Mouse (Mus musculus): Measurements from ENCODE around the gene Slc24a3. TPM values are rescaled to one million over a fixed set of nuclear protein-coding genes. Genes with fewer than 3 reads are reported as not detected.

Gene Slc24a3
- total and polyA plus RNA-seq, 2 experiments, result 0.09 to 0.33 TPM

GRCm38 (mm10) chr2:145684891-145685290 lies 517.3 kb downstream of the Slc24a3 start:
- Histone ChIP-seq H3K27me3 (ENCODE audit: control insufficient read depth, insufficient read depth, low read length) (no peaks in the 10 kb centered on the region), H3K79me2 (ENCODE audit: control insufficient read depth, insufficient read depth, low read length) (peaks cover 24% of the 10 kb centered on the region; the same call in 1 of the 2 replicates), H3K36me3 (ENCODE audit: control insufficient read depth, insufficient read depth, low read length) (no peaks in the 10 kb centered on the region), H3K27ac (replicated peaks; ENCODE audit: insufficient read depth, low read depth, low read length) (no peak overlapping the region), H3K4me3 (ENCODE audit: insufficient read depth, low read depth, low read length) (no peak overlapping the region), H3K4me1 (ENCODE audit: control insufficient read depth, insufficient read depth, low read length) (peaks cover 13% of the 10 kb centered on the region), H3K9ac (ENCODE audit: low read depth, low read length) (no peak overlapping the region)
- DNase-seq (ENCODE audit: extremely low read depth, low read depth, low spot score), result no peak
- TF ChIP-seq POLR2A (IDR thresholded peaks at IDR 0.05; ENCODE audit: extremely low read depth, insufficient read depth, low read length), result no peak
- TF ChIP-seq CTCF (IDR thresholded peaks at IDR 0.05; ENCODE audit: low read depth, low read length), result no peak
- WGBS, result 78% methylated on average over 8 of the region's 8 CpGs

- peaks cover 22% of the 10 kb centered on the region; the same call in 1 of the 2 replicates for H3K79me2 ChIP-seq (ENCODE audit: control insufficient read depth, insufficient read depth, low read length)
- no peak overlapping the region for H3K27ac ChIP-seq (replicated peaks; ENCODE audit: insufficient read depth, low read depth, low read length)
- peak; percentile 90 for DNase-seq (ENCODE audit: extremely low read depth, low read depth, low spot score)
- H3K4me1 ChIP-seq (ENCODE audit: control insufficient read depth, insufficient read depth, low read length), result peaks cover 10% of the 10 kb centered on the region
- H3K4me3 ChIP-seq (ENCODE audit: insufficient read depth, low read depth, low read length), result no peak overlapping the region
- TF ChIP-seq CTCF (IDR thresholded peaks at IDR 0.05; ENCODE audit: low read depth, low read length) (no peak), POLR2A (IDR thresholded peaks at IDR 0.05; ENCODE audit: extremely low read depth, insufficient read depth, low read length) (no peak)
- no peak overlapping the region for H3K9ac ChIP-seq (ENCODE audit: low read depth, low read length)
- H3K27me3 ChIP-seq (ENCODE audit: control insufficient read depth, insufficient read depth, low read length), result no peaks in the 10 kb centered on the region
- 45% methylated on average over 4 of the region's 4 CpGs for WGBS
- H3K36me3 ChIP-seq (ENCODE audit: control insufficient read depth, insufficient read depth, low read length), result no peaks in the 10 kb centered on the region
Measured at GRCm38 (mm10) chr2:145686017-145686416, 518.5 kb downstream of the Slc24a3 start.

- 95% methylated on average over 10 of the region's 10 CpGs for WGBS
- H3K36me3 ChIP-seq (ENCODE audit: control insufficient read depth, insufficient read depth, low read length), result no peaks in the 10 kb centered on the region
- H3K4me1 ChIP-seq (ENCODE audit: control insufficient read depth, insufficient read depth, low read length), result peaks cover 2% of the 10 kb centered on the region; the same call in 1 of the 2 replicates
- H3K27ac ChIP-seq (replicated peaks; ENCODE audit: insufficient read depth, low read depth, low read length), result no peak overlapping the region
- peaks cover 27% of the 10 kb centered on the region for H3K79me2 ChIP-seq (ENCODE audit: control insufficient read depth, insufficient read depth, low read length)
- TF ChIP-seq POLR2A (IDR thresholded peaks at IDR 0.05; ENCODE audit: extremely low read depth, insufficient read depth, low read length), result no peak
- no peak for TF ChIP-seq CTCF (IDR thresholded peaks at IDR 0.05; ENCODE audit: low read depth, low read length)
- DNase-seq (ENCODE audit: extremely low read depth, low read depth, low spot score), result no peak
- no peak overlapping the region for H3K4me3 ChIP-seq (ENCODE audit: insufficient read depth, low read depth, low read length)
- no peak overlapping the region for H3K9ac ChIP-seq (ENCODE audit: low read depth, low read length)
- no peaks in the 10 kb centered on the region for H3K27me3 ChIP-seq (ENCODE audit: control insufficient read depth, insufficient read depth, low read length)
Measured at GRCm38 (mm10) chr2:145691367-145692009, 523.9 kb downstream of the Slc24a3 start.

Measured in liver, adult 2 months (tissue).